Mouse (Mus musculus) limb, embryonic 13.5 days (tissue): Measurements from ENCODE around the gene Gm13199. TPM values are rescaled to one million over a fixed set of nuclear protein-coding genes. Genes with fewer than 3 reads are reported as not detected.

ENCODE experiments used
- ATAC-seq: fragments of 200-750 bp; cut with Nextera tagmentation; 2 replicates; pipeline ENCODE4 v1.8.0; 2017; ENCODE audit warnings: low read depth, moderate number of reproducible peaks, moderate TSS enrichment; ENCODE audit not compliant: low FRiP score
- H3K27ac ChIP-seq: fragments of 300-500 bp; sonication (generic); 2 replicates; pipeline ENCODE4 v1.5.1; 2015; ENCODE audit warnings: inconsistent platforms, mild to moderate bottlenecking, moderate library complexity
- H3K27me3 ChIP-seq: fragments of 300-500 bp; sonication (generic); 2 replicates; pipeline ENCODE4 v1.6.1; 2015; ENCODE audit warnings: mild to moderate bottlenecking, inconsistent platforms
- H3K36me3 ChIP-seq: fragments of 300-500 bp; sonication (generic); 2 replicates; pipeline ENCODE4 v1.6.1; 2015; ENCODE audit warnings: inconsistent platforms, mild to moderate bottlenecking, moderate library complexity
- H3K4me1 ChIP-seq: fragments of 300-500 bp; sonication (generic); 2 replicates; pipeline ENCODE4 v1.6.1; 2015; ENCODE audit warnings: inconsistent platforms
- H3K4me2 ChIP-seq: fragments of 300-500 bp; sonication (generic); replicated peaks from 2 replicates; pipeline ENCODE4 v1.6.1; 2015; ENCODE audit warnings: inconsistent platforms, mild to moderate bottlenecking, moderate library complexity
- H3K4me3 ChIP-seq: fragments of 300-500 bp; sonication (generic); 2 replicates; pipeline ENCODE4 v1.5.1; 2015; ENCODE audit warnings: moderate library complexity, mild to moderate bottlenecking, inconsistent platforms
- H3K9ac ChIP-seq: fragments of 300-500 bp; sonication (generic); 2 replicates; pipeline ENCODE4 v1.6.1; 2015; ENCODE audit warnings: mild to moderate bottlenecking, inconsistent platforms
- H3K9me3 ChIP-seq: fragments of 300-500 bp; sonication (generic); 2 replicates; pipeline ENCODE4 v1.6.1; 2016; ENCODE audit warnings: inconsistent platforms
- WGBS: fragments of 180-500 bp; shearing (Covaris S2); methylation state at CpG from one replicate; pipeline ENCODE4 v1.1.7; 2015; 5-methylcytosine and 5-hydroxymethylcytosine counted together
- polyA plus RNA-seq: library from polyadenylated mRNA; unstranded; fragments of >200 nt; fragmentation: Nextera tagmentation; extraction: Ambion mirVana; gene quantifications from 2 replicates; pipeline ENCODE4 v1.2.1, GENCODE M21; 2015

Gm13199 gene
- polyA plus RNA-seq, 1 experiment from 2014 or later: 2.0 TPM

GRCm38 (mm10) chr2:5851866-5852265, 10.9 kb downstream of the Gm13199 start:
- no peaks in the 10 kb centered on the region for H3K27me3 ChIP-seq
- H3K4me1 ChIP-seq: peaks cover 2% of the 10 kb centered on the region
- H3K9me3 ChIP-seq: no peaks in the 10 kb centered on the region
- WGBS: 90% methylated on average over 5 of the region's 5 CpGs
- H3K36me3 ChIP-seq: peaks cover 25% of the 10 kb centered on the region
- ATAC-seq: no peak
- no peak overlapping the region for H3K9ac ChIP-seq
- no peak overlapping the region for H3K4me3 ChIP-seq
- H3K4me2 ChIP-seq: no peak overlapping the region
- H3K27ac ChIP-seq: no peak overlapping the region

- WGBS: 95% methylated on average over 9 of the region's 9 CpGs
These were observed 11.6 kb downstream of the Gm13199 start for GRCm38 (mm10) chr2:5851116-5851515.

GRCm38 (mm10) chr2:5845826-5846225, 16.9 kb downstream of the Gm13199 start:
- peaks cover 20% of the 10 kb centered on the region for H3K4me1 ChIP-seq
- H3K27me3 ChIP-seq: no peaks in the 10 kb centered on the region
- H3K36me3 ChIP-seq: peaks cover 32% of the 10 kb centered on the region
- H3K4me3 ChIP-seq: peak overlapping the region; percentile 77
- H3K4me2 ChIP-seq: peak overlapping the region; percentile 61
- no peak overlapping the region for H3K27ac ChIP-seq
- ATAC-seq: no peak
- peak overlapping the region; percentile 82 for H3K9ac ChIP-seq
- no peaks in the 10 kb centered on the region for H3K9me3 ChIP-seq
- WGBS: 22% methylated on average over 4 of the region's 4 CpGs

More at GRCm38 (mm10) chr2:5851116-5851515, 11.6 kb downstream of the Gm13199 start:
- no peak overlapping the region for H3K27ac ChIP-seq
- H3K4me2 ChIP-seq: no peak overlapping the region
- H3K27me3 ChIP-seq: no peaks in the 10 kb centered on the region
- no peaks in the 10 kb centered on the region for H3K9me3 ChIP-seq
- ATAC-seq: no peak
- H3K9ac ChIP-seq: no peak overlapping the region
- H3K4me1 ChIP-seq: peaks cover 10% of the 10 kb centered on the region
- H3K36me3 ChIP-seq: peaks cover 22% of the 10 kb centered on the region
- no peak overlapping the region for H3K4me3 ChIP-seq

GRCm38 (mm10) chr2:5844873-5845631, 17.7 kb downstream of the Gm13199 start, which contains the start of the genes Nudt5 and Cdc123:
Nudt5 (plus strand) TSS chr2:5845019.
Cdc123 (minus strand) TSS chr2:5845164.
- Histone ChIP-seq H3K4me2 (peak within 1 kb of the TSS; percentile 70), H3K36me3 (peaks cover 34% of the 10 kb centered on the region), H3K27me3 (no peaks in the 10 kb centered on the region), H3K9me3 (no peaks in the 10 kb centered on the region), H3K4me3 (peak within 1 kb of the TSS; percentile 77), H3K4me1 (peaks cover 20% of the 10 kb centered on the region), H3K9ac (peak within 1 kb of the TSS; percentile 82), H3K27ac (peak within 1 kb of the TSS; percentile 90)
- peak; percentile 96 for ATAC-seq
- WGBS: under 1% methylated on average over 53 of the region's 53 CpGs

GRCm38 (mm10) chr2:5844181-5844872, 18.4 kb downstream of the Gm13199 start:
- Histone ChIP-seq H3K27ac (peak overlapping the region; percentile 90; the same call in 1 of the 2 replicates), H3K27me3 (no peaks in the 10 kb centered on the region), H3K4me2 (peak overlapping the region; percentile 70), H3K9ac (peak overlapping the region; percentile 82), H3K9me3 (no peaks in the 10 kb centered on the region), H3K4me1 (peaks cover 20% of the 10 kb centered on the region), H3K36me3 (peaks cover 39% of the 10 kb centered on the region), H3K4me3 (peak overlapping the region; percentile 77)
- WGBS: 5% methylated on average over 23 of the region's 23 CpGs
- ATAC-seq: peak; percentile 38; the same call in 1 of the 2 replicates

GRCm38 (mm10) chr2:5840815-5841214, 21.9 kb downstream of the Gm13199 start:
- WGBS: 96% methylated on average over 11 of the region's 11 CpGs

GRCm38 (mm10) chr2:5825265-5825913, 37.3 kb downstream of the Gm13199 start:
- Histone ChIP-seq H3K4me1 (no peaks in the 10 kb centered on the region), H3K27me3 (no peaks in the 10 kb centered on the region), H3K36me3 (peaks cover 61% of the 10 kb centered on the region), H3K4me2 (no peak overlapping the region), H3K27ac (no peak overlapping the region), H3K9me3 (no peaks in the 10 kb centered on the region), H3K4me3 (no peak overlapping the region), H3K9ac (no peak overlapping the region)
- ATAC-seq: no peak
- 91% methylated on average over 5 of the region's 5 CpGs for WGBS

More at GRCm38 (mm10) chr2:5840815-5841214, 21.9 kb downstream of the Gm13199 start:
- Histone ChIP-seq H3K4me1 (peaks cover 8% of the 10 kb centered on the region), H3K4me2 (no peak overlapping the region), H3K9ac (no peak overlapping the region), H3K9me3 (no peaks in the 10 kb centered on the region), H3K27ac (no peak overlapping the region), H3K27me3 (no peaks in the 10 kb centered on the region), H3K36me3 (peaks cover 61% of the 10 kb centered on the region), H3K4me3 (no peak overlapping the region)
- no peak for ATAC-seq

GRCm38 (mm10) chr2:5824685-5825084, 38.0 kb downstream of the Gm13199 start:
- no peak for ATAC-seq
- Histone ChIP-seq H3K4me3 (no peak overlapping the region), H3K9me3 (no peaks in the 10 kb centered on the region), H3K4me1 (no peaks in the 10 kb centered on the region), H3K9ac (no peak overlapping the region), H3K27ac (no peak overlapping the region), H3K27me3 (no peaks in the 10 kb centered on the region), H3K4me2 (no peak overlapping the region), H3K36me3 (peaks cover 63% of the 10 kb centered on the region)
- 89% methylated on average over 5 of the region's 5 CpGs for WGBS

GRCm38 (mm10) chr2:5824213-5824612, 38.5 kb downstream of the Gm13199 start:
- Histone ChIP-seq H3K4me2 (no peak overlapping the region), H3K36me3 (peaks cover 65% of the 10 kb centered on the region)

GRCm38 (mm10) chr2:5822449-5822848, 40.3 kb downstream of the Gm13199 start:
- Histone ChIP-seq H3K27me3 (no peaks in the 10 kb centered on the region), H3K4me1 (no peaks in the 10 kb centered on the region), H3K9ac (no peak overlapping the region), H3K27ac (no peak overlapping the region), H3K4me3 (no peak overlapping the region), H3K9me3 (no peaks in the 10 kb centered on the region), H3K4me2 (no peak overlapping the region), H3K36me3 (peaks cover 74% of the 10 kb centered on the region)
- WGBS: 95% methylated on average over 6 of the region's 6 CpGs
- ATAC-seq: no peak

More at GRCm38 (mm10) chr2:5824213-5824612, 38.5 kb downstream of the Gm13199 start:
- no peaks in the 10 kb centered on the region for H3K4me1 ChIP-seq
- 42% methylated on average over 1 of the region's 1 CpGs for WGBS
- H3K27ac ChIP-seq: no peak overlapping the region
- ATAC-seq: no peak
- no peak overlapping the region for H3K4me3 ChIP-seq
- H3K27me3 ChIP-seq: no peaks in the 10 kb centered on the region
- H3K9me3 ChIP-seq: no peaks in the 10 kb centered on the region
- no peak overlapping the region for H3K9ac ChIP-seq

- H3K4me2 ChIP-seq: no peak overlapping the region
- no peak overlapping the region for H3K27ac ChIP-seq
- H3K4me1 ChIP-seq: no peaks in the 10 kb centered on the region
- H3K9ac ChIP-seq: no peak overlapping the region
- H3K4me3 ChIP-seq: no peak overlapping the region
- peaks cover 75% of the 10 kb centered on the region for H3K36me3 ChIP-seq
- no peak for ATAC-seq
- 81% methylated on average over 10 of the region's 10 CpGs for WGBS
- H3K27me3 ChIP-seq: no peaks in the 10 kb centered on the region
- no peaks in the 10 kb centered on the region for H3K9me3 ChIP-seq
These were observed 41.5 kb downstream of the Gm13199 start for GRCm38 (mm10) chr2:5821264-5821663.
